21 mouse cellular contexts compared by ENCODE assay signal in genomic region chr12:17463706-17464105, GRCm38 (mm10).
DNase-seq lines count a peak whose midpoint lies in the region; TF ChIP-seq lines count a peak whose summit lies in the region.
"Had no signal": no experiment of that assay in that cellular context is flagged by ENCODE, and none has a peak within 500 bp of the region (broad histone marks: within the 10 kb centered on the region; RNA-seq: fewer than 3 reads in every experiment).

No protein-coding gene starts in this region.

- peaks cover 13% of the 10 kb centered on the region; the same call in 1 of the 2 replicates for H3K4me1 ChIP-seq in heart, embryonic 10.5 days
- H3K4me1 ChIP-seq in E14TG2a.4 (replicated peaks; ENCODE audit: low read depth, low read length): peaks cover 36% of the 10 kb centered on the region
- peaks cover 2% of the 10 kb centered on the region for H3K4me1 ChIP-seq in ES-Bruce4 (ENCODE audit: control insufficient read depth, insufficient read depth, low read length)
- H3K4me1 ChIP-seq: embryonic facial prominence, embryonic 15.5 days; heart, embryonic 15.5 days; hindbrain, embryonic 10.5 days; intestine, embryonic 15.5 days had no signal

- peak; percentile 4 for DNase-seq in heart, embryonic 10.5 days (ENCODE audit: low spot score)
- no peak for DNase-seq in heart, postnatal 14 days
- peak; percentile 15 for DNase-seq in brain, embryonic 14.5 days (ENCODE audit: low read depth)
- DNase-seq in adrenal gland, postnatal 25 days: no peak
- DNase-seq: adrenal gland, postnatal 10 days; cerebellum, adult 18-20 months; cerebellum, adult 9-11 months; embryo, embryonic 11 days; gastrocnemius, postnatal 10 days; heart, adult 18-20 months; kidney, adult 18-20 months had no signal

- no peak for TF ChIP-seq CTCF in E14TG2a.4 (conservative IDR thresholded peaks at IDR 0.05; ENCODE audit: low read length)
- TF ChIP-seq CTCF in ES-Bruce4 (IDR thresholded peaks at IDR 0.05; ENCODE audit: low read depth, low read length): no peak
- no peak for TF ChIP-seq CTCF in brain, embryonic 14.5 days (IDR thresholded peaks at IDR 0.05; ENCODE audit: borderline replicate concordance, extremely low read depth, insufficient read depth, insufficient read length)

- intact Hi-C loops in heart, postnatal 14 days (cut with DNase I): no loop called here

- no peaks in the 10 kb centered on the region for H3K27me3 ChIP-seq in heart, embryonic 10.5 days (ENCODE audit: insufficient read depth, poor library complexity, severe bottlenecking)
- H3K27me3 ChIP-seq in E14TG2a.4 (ENCODE audit: insufficient read depth, low read length) (no peaks in the 10 kb centered on the region), ES-Bruce4 (ENCODE audit: control insufficient read depth, insufficient read depth, low read length, poor library complexity, severe bottlenecking) (no peaks in the 10 kb centered on the region)
- H3K27me3 ChIP-seq: embryonic facial prominence, embryonic 15.5 days; heart, embryonic 15.5 days; intestine, embryonic 15.5 days; Patski had no signal

- H3K27ac ChIP-seq in heart, embryonic 10.5 days: no peak overlapping the region
- peak overlapping the region; percentile 94 for H3K27ac ChIP-seq in ES-Bruce4 (ENCODE audit: insufficient read depth, low read length)
- H3K27ac ChIP-seq: embryonic facial prominence, embryonic 15.5 days; forebrain, embryonic 10.5 days; heart, embryonic 15.5 days; hindbrain, embryonic 10.5 days; hindbrain, embryonic 14.5 days; intestine, embryonic 15.5 days had no signal

- no peaks in the 10 kb centered on the region for H3K9me3 ChIP-seq in heart, embryonic 10.5 days
- H3K9me3 ChIP-seq in E14TG2a.4 (ENCODE audit: low read length) (peaks cover 32% of the 10 kb centered on the region), ES-Bruce4 (replicated peaks; ENCODE audit: control insufficient read depth, insufficient read depth, low read length, poor library complexity, severe bottlenecking) (peaks cover 28% of the 10 kb centered on the region)
- H3K9me3 ChIP-seq: embryonic facial prominence, embryonic 15.5 days; heart, embryonic 15.5 days; intestine, embryonic 15.5 days had no signal

- H3K36me3 ChIP-seq in heart, embryonic 10.5 days: no peaks in the 10 kb centered on the region
- H3K36me3 ChIP-seq in E14TG2a.4 (ENCODE audit: insufficient read depth, low read length) (peaks cover 7% of the 10 kb centered on the region), ES-Bruce4 (ENCODE audit: control insufficient read depth, insufficient read depth, low read length, poor library complexity, severe bottlenecking) (no peaks in the 10 kb centered on the region)
- H3K36me3 ChIP-seq: embryonic facial prominence, embryonic 15.5 days; forebrain, embryonic 10.5 days; heart, embryonic 15.5 days; hindbrain, embryonic 10.5 days; intestine, embryonic 15.5 days had no signal

- WGBS in heart, embryonic 10.5 days: 78% methylated on average over 4 of the region's 4 CpGs

- no peak overlapping the region for H3K4me3 ChIP-seq in heart, embryonic 10.5 days
- H3K4me3 ChIP-seq in E14TG2a.4 (replicated peaks; ENCODE audit: low read length): peak overlapping the region; percentile 66
- no peak overlapping the region for H3K4me3 ChIP-seq in ES-Bruce4 (ENCODE audit: low read depth, low read length)
- H3K4me3 ChIP-seq: embryonic facial prominence, embryonic 15.5 days; erythroblast, embryonic 14.5 days; forebrain, embryonic 10.5 days; heart, embryonic 15.5 days; hindbrain, embryonic 10.5 days; intestine, embryonic 15.5 days had no signal

- TF ChIP-seq EP300 in ES-Bruce4 (IDR thresholded peaks at IDR 0.05; ENCODE audit: insufficient read depth, low read depth, low read length): no peak

- H3K9ac ChIP-seq in ES-Bruce4 (ENCODE audit: low read depth, poor library complexity, severe bottlenecking): no peak overlapping the region
- H3K9ac ChIP-seq: embryonic facial prominence, embryonic 15.5 days; heart, embryonic 15.5 days; hindbrain, embryonic 14.5 days; intestine, embryonic 15.5 days had no signal

- TF ChIP-seq POLR2A in ES-Bruce4 (IDR thresholded peaks at IDR 0.05; ENCODE audit: insufficient read depth, low read length): no peak
- TF ChIP-seq POLR2A in brain, embryonic 14.5 days (IDR thresholded peaks at IDR 0.05; ENCODE audit: borderline replicate concordance, extremely low read depth, insufficient read depth, insufficient read length, poor library complexity, severe bottlenecking): no peak

Comparison
In these comparisons a context has a peak if more than half of its experiments do, and no peak if none do; other contexts are left out.
1. DNase-seq: peak in heart, embryonic 10.5 days (single experiment) and brain, embryonic 14.5 days (single experiment); none in heart, postnatal 14 days (0 of 2) and adrenal gland, postnatal 25 days (single experiment).